Mouse (Mus musculus) lung, adult 18-20 months (tissue): ENCODE measurements around the gene Serpine3.
A peak's percentile ranks its signal among the peaks of the same experiment; 100 is the strongest.

ENCODE experiments used
- DNase-seq, 2 experiments: peaks; one replicate each; pipeline ENCODE4 v3.0.0; 2022; ENCODE audit warnings: mixed read lengths in 2 of 2

The Serpine3 gene

GRCm38 (mm10) chr14:62663367-62663766 lies at the start of gene Serpine3:
Gene Serpine3 (plus strand): TSS chr14:62663667.
- DNase-seq, result no peak

- no peak for DNase-seq
Observed at GRCm38 (mm10) chr14:62622393-62622792, 41.1 kb upstream of the Serpine3 start.

- no peak for DNase-seq
Observed at GRCm38 (mm10) chr14:62627951-62628350, 35.5 kb upstream of the Serpine3 start.

GRCm38 (mm10) chr14:62637436-62638344 lies 25.8 kb upstream of the Serpine3 start:
- no peak for DNase-seq

- DNase-seq, result no peak
Observed at GRCm38 (mm10) chr14:62638345-62638702, 25.1 kb upstream of the Serpine3 start.

GRCm38 (mm10) chr14:62639111-62639510 lies 24.4 kb upstream of the Serpine3 start:
- DNase-seq, result peak; percentile 11 to 25

GRCm38 (mm10) chr14:62639551-62639950 lies 23.9 kb upstream of the Serpine3 start:
- no peak for DNase-seq

GRCm38 (mm10) chr14:62640396-62640795 lies 23.1 kb upstream of the Serpine3 start:
- DNase-seq, result no peak

GRCm38 (mm10) chr14:62642368-62642767 lies 21.1 kb upstream of the Serpine3 start:
- peak in 1 of 2 experiments; percentile 45 for DNase-seq

- no peak for DNase-seq
Observed at GRCm38 (mm10) chr14:62648405-62648804, 15.1 kb upstream of the Serpine3 start.

GRCm38 (mm10) chr14:62650376-62650775 lies 13.1 kb upstream of the Serpine3 start:
- no peak for DNase-seq

- DNase-seq, result no peak
Observed at GRCm38 (mm10) chr14:62651771-62652170, 11.7 kb upstream of the Serpine3 start.

GRCm38 (mm10) chr14:62655996-62656395 lies 7.5 kb upstream of the Serpine3 start:
- DNase-seq, result no peak

- no peak for DNase-seq
Observed at GRCm38 (mm10) chr14:62657469-62657868, 6.0 kb upstream of the Serpine3 start.

GRCm38 (mm10) chr14:62662381-62662780 lies 1.1 kb upstream of the Serpine3 start:
- no peak for DNase-seq

- DNase-seq, result peak in 1 of 2 experiments; percentile 23
Observed at GRCm38 (mm10) chr14:62664976-62665673, 1.7 kb downstream of the Serpine3 start.

- DNase-seq, result no peak
Observed at GRCm38 (mm10) chr14:62673646-62674045, 10.2 kb downstream of the Serpine3 start.

- no peak for DNase-seq
Observed at GRCm38 (mm10) chr14:62718161-62718560, 54.7 kb downstream of the Serpine3 start.

GRCm38 (mm10) chr14:62721625-62722024 lies 58.2 kb downstream of the Serpine3 start:
- DNase-seq, result no peak

- DNase-seq, result no peak
Observed at GRCm38 (mm10) chr14:62724560-62724959, 61.1 kb downstream of the Serpine3 start.

- no peak for DNase-seq
Observed at GRCm38 (mm10) chr14:62731902-62732301, 68.4 kb downstream of the Serpine3 start.

GRCm38 (mm10) chr14:62733666-62734065 lies 70.2 kb downstream of the Serpine3 start:
- DNase-seq, result no peak

GRCm38 (mm10) chr14:62735646-62736045 lies 72.2 kb downstream of the Serpine3 start:
- DNase-seq, result no peak
